Mouse (Mus musculus) kidney, postnatal 14 days (tissue): ENCODE measurements around the gene Samd4b.

Experiments used
- DNase-seq: peaks from one replicate; pipeline ENCODE4 v3.0.0; 2022; ENCODE audit warnings: mixed read lengths

Samd4b gene

DNA sequence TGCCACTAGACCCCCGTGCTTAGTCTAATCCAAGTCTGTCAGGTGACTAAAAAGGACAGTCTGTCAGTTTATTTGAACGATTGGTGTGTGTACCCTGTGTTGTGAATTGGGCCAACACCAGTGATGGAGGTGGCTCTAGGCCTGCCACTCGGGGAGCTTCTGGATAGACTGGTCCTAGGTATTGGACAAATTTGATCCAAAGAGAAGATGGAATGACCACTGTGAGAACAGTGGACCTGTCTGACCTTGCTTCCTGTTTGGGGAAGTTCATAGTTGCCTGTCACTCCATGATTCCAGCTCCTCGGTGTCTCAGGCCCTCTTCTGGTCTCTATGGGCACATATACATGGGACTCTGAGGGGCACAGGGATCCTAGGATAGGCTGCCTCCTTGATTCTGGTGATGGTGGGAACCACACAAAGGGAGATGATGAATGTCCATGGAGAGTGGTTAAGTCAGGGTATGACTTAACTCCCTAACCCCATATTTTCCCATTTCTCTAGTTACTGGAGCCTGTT is 246.2 kb downstream of the Samd4b start:
- no peak for DNase-seq

- peak; percentile 98 for DNase-seq
These were observed 247.6 kb downstream of the Samd4b start, which contains the start of gene Rps16 for GRCm38 (mm10) chr7:28350155-28350883. TSS of gene Rps16 (plus strand) at chr7:28350652.
